Mouse (Mus musculus): ENCODE data around the gene Cryaa.
A peak's percentile ranks its signal among the peaks of the same experiment; 100 is the strongest.

Cryaa gene

GRCm38 (mm10) chr17:31637866-31638570 lies 39.6 kb upstream of the Cryaa start:
- Histone ChIP-seq H3K9me3 (ENCODE audit: low read length) (no peaks in the 10 kb centered on the region), H3K4me3 (replicated peaks; ENCODE audit: low read length) (no peak overlapping the region), H3K27me3 (ENCODE audit: insufficient read depth, low read length) (peaks cover 52% of the 10 kb centered on the region), H3K36me3 (ENCODE audit: insufficient read depth, low read length) (no peaks in the 10 kb centered on the region), H3K4me1 (replicated peaks; ENCODE audit: low read depth, low read length) (peaks cover 38% of the 10 kb centered on the region)
- TF ChIP-seq NANOG (IDR thresholded peaks at IDR 0.05; ENCODE audit: borderline replicate concordance, low read length): no peak
- TF ChIP-seq POU5F1 (IDR thresholded peaks at IDR 0.05; ENCODE audit: borderline replicate concordance, low read length): no peak
- no peak for TF ChIP-seq CTCF (conservative IDR thresholded peaks at IDR 0.05; ENCODE audit: low read length)

DNA sequence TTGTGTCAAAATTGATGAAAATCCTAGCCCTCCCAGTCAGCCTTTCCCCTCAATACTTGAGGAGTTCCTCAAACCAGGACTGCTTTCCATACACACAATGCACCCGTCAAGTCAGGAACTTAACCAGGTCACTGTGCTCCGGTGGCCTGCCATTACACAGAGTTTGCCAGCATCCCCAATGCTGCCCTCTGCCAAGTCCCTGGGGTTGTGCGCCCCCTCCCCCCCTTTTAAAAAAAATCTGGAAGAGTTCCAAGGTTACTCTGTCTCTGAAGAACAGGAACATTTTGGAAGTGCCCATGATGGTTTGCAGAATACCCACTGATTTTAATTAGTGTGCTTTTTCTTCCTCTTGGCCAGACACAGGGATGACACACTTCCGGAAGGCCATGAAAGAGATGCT lies 38.0 kb upstream of the Cryaa start:
- Histone ChIP-seq H3K9me3 (ENCODE audit: low read length) (no peaks in the 10 kb centered on the region), H3K36me3 (ENCODE audit: insufficient read depth, low read length) (no peaks in the 10 kb centered on the region), H3K4me3 (replicated peaks; ENCODE audit: low read length) (no peak overlapping the region), H3K27me3 (ENCODE audit: insufficient read depth, low read length) (peaks cover 52% of the 10 kb centered on the region), H3K4me1 (replicated peaks; ENCODE audit: low read depth, low read length) (peaks cover 43% of the 10 kb centered on the region)
- no peak for TF ChIP-seq NANOG (IDR thresholded peaks at IDR 0.05; ENCODE audit: borderline replicate concordance, low read length)
- no peak for TF ChIP-seq POU5F1 (IDR thresholded peaks at IDR 0.05; ENCODE audit: borderline replicate concordance, low read length)
- no peak for TF ChIP-seq CTCF (conservative IDR thresholded peaks at IDR 0.05; ENCODE audit: low read length)

DNA sequence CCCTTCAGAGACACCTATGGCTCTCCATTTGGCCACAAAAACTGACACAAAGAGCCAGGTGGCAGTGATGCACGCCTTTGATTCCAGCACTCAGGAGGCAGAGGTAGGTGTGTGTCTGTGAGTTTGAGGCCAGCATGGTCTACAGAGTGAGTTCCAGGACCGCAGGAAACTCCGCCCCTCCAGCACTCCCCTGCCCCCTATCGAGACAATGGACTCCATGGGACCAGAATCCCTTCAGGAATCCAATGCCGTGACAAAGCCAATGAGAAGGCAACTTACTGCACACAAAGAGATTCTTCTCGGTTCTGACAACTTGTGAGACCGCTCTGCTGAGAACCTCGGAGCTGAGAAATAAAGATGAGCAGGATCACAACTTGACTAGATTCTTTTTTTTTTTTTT lies 35.3 kb upstream of the Cryaa start:
- H3K36me3 ChIP-seq (ENCODE audit: insufficient read depth, low read length): peaks cover 13% of the 10 kb centered on the region
- no peak for TF ChIP-seq CTCF (conservative IDR thresholded peaks at IDR 0.05; ENCODE audit: low read length)
- TF ChIP-seq NANOG (IDR thresholded peaks at IDR 0.05; ENCODE audit: borderline replicate concordance, low read length): no peak
- TF ChIP-seq POU5F1 (IDR thresholded peaks at IDR 0.05; ENCODE audit: borderline replicate concordance, low read length): no peak
- H3K9me3 ChIP-seq (ENCODE audit: low read length): no peaks in the 10 kb centered on the region
- H3K4me1 ChIP-seq (replicated peaks; ENCODE audit: low read depth, low read length): peaks cover 42% of the 10 kb centered on the region
- H3K27me3 ChIP-seq (ENCODE audit: insufficient read depth, low read length): peaks cover 29% of the 10 kb centered on the region
- peak overlapping the region; percentile 57 for H3K4me3 ChIP-seq (replicated peaks; ENCODE audit: low read length)

- Histone ChIP-seq H3K27me3 (ENCODE audit: insufficient read depth, low read length) (peaks cover 23% of the 10 kb centered on the region), H3K4me1 (replicated peaks; ENCODE audit: low read depth, low read length) (peaks cover 42% of the 10 kb centered on the region), H3K36me3 (ENCODE audit: insufficient read depth, low read length) (peaks cover 19% of the 10 kb centered on the region), H3K9me3 (ENCODE audit: low read length) (no peaks in the 10 kb centered on the region), H3K4me3 (replicated peaks; ENCODE audit: low read length) (0 out of 2 replicates have a peak overlapping the region, but pooled peaks have one; percentile 23)
- TF ChIP-seq NANOG (IDR thresholded peaks at IDR 0.05; ENCODE audit: borderline replicate concordance, low read length) (no peak), POU5F1 (IDR thresholded peaks at IDR 0.05; ENCODE audit: borderline replicate concordance, low read length) (no peak), CTCF (conservative IDR thresholded peaks at IDR 0.05; ENCODE audit: low read length) (no peak)
These were observed 34.7 kb upstream of the Cryaa start for GRCm38 (mm10) chr17:31642913-31643312.

DNA sequence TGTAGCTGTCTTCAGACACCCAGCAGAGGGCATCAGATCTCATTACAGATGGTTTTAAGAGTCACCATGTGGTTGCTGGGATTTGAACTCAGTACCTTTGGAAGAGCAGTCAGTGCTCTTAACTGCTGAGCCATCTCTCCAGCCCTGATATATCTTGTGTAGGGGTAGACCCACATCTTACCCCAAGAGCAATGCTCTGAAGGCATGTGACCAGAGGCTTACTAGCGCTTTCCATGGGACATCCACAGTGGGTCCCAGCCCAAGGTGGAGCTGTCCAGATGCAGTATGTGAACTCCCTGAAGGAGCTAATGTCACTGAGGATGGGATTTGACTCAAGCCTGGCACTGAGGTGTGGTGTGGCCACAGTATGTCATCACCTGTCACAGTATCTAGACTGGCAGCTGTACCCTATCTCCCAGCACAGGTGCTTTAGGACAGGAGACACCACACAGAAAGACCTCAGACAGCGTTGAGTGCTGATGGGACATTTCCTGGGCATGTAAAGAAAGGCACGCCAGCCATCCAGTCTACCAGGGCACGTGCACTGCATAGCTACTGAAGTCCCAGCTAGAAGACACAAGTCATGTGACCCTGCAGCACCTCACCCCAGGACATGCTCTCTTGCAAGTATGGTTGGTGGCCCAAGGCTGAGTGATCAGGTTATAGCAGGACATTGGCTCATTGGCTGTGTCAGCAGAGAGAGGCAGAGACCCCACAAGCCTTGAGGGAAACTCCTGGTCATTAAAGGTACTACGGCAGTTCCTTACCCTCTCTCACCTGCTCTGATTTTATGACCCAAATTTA lies 31.2 kb upstream of the Cryaa start:
- TF ChIP-seq POU5F1 (IDR thresholded peaks at IDR 0.05; ENCODE audit: borderline replicate concordance, low read length) (no peak), NANOG (IDR thresholded peaks at IDR 0.05; ENCODE audit: borderline replicate concordance, low read length) (no peak), CTCF (conservative IDR thresholded peaks at IDR 0.05; ENCODE audit: low read length) (no peak)
- H3K36me3 ChIP-seq (ENCODE audit: insufficient read depth, low read length): peaks cover 54% of the 10 kb centered on the region
- no peaks in the 10 kb centered on the region for H3K27me3 ChIP-seq (ENCODE audit: insufficient read depth, low read length)

DNA sequence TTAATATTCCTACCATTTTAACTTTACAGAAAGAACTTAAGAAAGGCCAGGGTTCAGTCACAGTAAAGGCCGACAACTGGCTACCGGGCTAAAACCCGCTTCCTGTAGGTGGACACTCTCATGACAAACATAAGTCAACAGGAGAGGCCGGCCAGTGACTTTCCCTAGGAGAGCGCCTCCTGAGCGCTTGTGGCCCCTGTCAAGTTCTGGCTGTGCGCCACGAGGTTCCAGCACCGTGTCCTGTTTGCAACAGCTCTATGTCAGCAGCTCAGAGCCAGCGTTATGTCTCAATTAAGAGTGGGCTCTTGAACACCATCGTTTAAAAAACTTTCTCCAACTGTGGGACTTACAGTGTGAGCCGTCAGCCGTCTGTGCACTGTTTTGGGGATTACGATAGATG lies 25.5 kb upstream of the Cryaa start:
- no peaks in the 10 kb centered on the region for H3K9me3 ChIP-seq (ENCODE audit: low read length)
- TF ChIP-seq POU5F1 (IDR thresholded peaks at IDR 0.05; ENCODE audit: borderline replicate concordance, low read length): no peak
- TF ChIP-seq NANOG (IDR thresholded peaks at IDR 0.05; ENCODE audit: borderline replicate concordance, low read length): no peak
- TF ChIP-seq CTCF (conservative IDR thresholded peaks at IDR 0.05; ENCODE audit: low read length): no peak
- no peak overlapping the region for H3K4me3 ChIP-seq (replicated peaks; ENCODE audit: low read length)
- no peaks in the 10 kb centered on the region for H3K27me3 ChIP-seq (ENCODE audit: insufficient read depth, low read length)
- peaks cover 96% of the 10 kb centered on the region for H3K4me1 ChIP-seq (replicated peaks; ENCODE audit: low read depth, low read length)
- H3K36me3 ChIP-seq (ENCODE audit: insufficient read depth, low read length): peaks cover 99% of the 10 kb centered on the region

More for the DNA sequence above, 31.2 kb upstream of the Cryaa start:
- H3K9me3 ChIP-seq (ENCODE audit: low read length): no peaks in the 10 kb centered on the region
- no peak overlapping the region for H3K4me3 ChIP-seq (replicated peaks; ENCODE audit: low read length)
- H3K4me1 ChIP-seq (replicated peaks; ENCODE audit: low read depth, low read length): peaks cover 74% of the 10 kb centered on the region

DNA sequence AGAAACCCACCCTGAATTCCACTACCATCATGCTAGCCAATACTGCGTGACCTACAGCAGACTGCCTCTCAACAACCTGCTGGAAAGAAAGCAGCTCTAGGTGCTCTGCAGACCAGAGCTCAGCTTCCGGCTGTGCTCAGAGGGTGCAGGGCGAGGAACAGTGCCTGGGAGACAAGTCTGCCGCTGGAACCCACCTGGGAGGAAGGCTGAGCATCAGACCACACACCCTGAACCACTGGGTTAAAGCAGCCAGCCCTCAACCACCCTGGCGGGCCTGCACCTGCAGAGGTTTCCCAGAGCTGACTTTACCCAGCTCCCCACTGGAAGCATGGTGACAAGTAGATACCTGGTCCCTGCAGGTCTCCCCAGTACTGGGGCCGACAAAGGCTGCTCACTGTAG lies 24.3 kb upstream of the Cryaa start:
- Histone ChIP-seq H3K36me3 (ENCODE audit: insufficient read depth, low read length) (peaks cover 95% of the 10 kb centered on the region), H3K9me3 (ENCODE audit: low read length) (no peaks in the 10 kb centered on the region), H3K4me1 (replicated peaks; ENCODE audit: low read depth, low read length) (peaks cover 92% of the 10 kb centered on the region), H3K4me3 (replicated peaks; ENCODE audit: low read length) (peak overlapping the region; percentile 37; the same call in 1 of the 2 replicates), H3K27me3 (ENCODE audit: insufficient read depth, low read length) (no peaks in the 10 kb centered on the region)
- TF ChIP-seq CTCF (conservative IDR thresholded peaks at IDR 0.05; ENCODE audit: low read length) (no peak), NANOG (IDR thresholded peaks at IDR 0.05; ENCODE audit: borderline replicate concordance, low read length) (no peak), POU5F1 (IDR thresholded peaks at IDR 0.05; ENCODE audit: borderline replicate concordance, low read length) (no peak)

DNA sequence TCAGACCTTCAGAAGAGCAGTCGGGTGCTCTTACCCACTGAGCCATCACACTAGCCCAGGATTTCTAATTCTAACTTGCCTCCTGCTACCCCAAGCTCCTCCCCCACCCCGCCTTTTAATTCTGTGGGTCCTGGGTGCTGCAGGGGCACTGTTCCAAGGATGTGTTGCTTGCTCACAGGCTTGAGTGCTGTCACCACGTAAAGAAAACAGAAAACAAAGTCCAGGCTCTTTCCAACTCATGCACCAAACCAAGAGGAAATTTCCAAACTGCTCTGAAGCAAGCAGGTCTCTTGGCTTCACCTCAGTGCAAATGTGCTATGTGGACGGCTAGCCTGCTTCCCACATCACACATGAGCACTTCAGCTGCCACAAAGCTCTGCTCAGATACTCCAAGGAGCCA lies 22.2 kb upstream of the Cryaa start:
- Histone ChIP-seq H3K36me3 (ENCODE audit: insufficient read depth, low read length) (peaks cover 74% of the 10 kb centered on the region), H3K27me3 (ENCODE audit: insufficient read depth, low read length) (no peaks in the 10 kb centered on the region), H3K4me1 (replicated peaks; ENCODE audit: low read depth, low read length) (peaks cover 83% of the 10 kb centered on the region), H3K4me3 (replicated peaks; ENCODE audit: low read length) (peak overlapping the region; percentile 98), H3K9me3 (ENCODE audit: low read length) (no peaks in the 10 kb centered on the region)
- no peak for TF ChIP-seq NANOG (IDR thresholded peaks at IDR 0.05; ENCODE audit: borderline replicate concordance, low read length)
- no peak for TF ChIP-seq CTCF (conservative IDR thresholded peaks at IDR 0.05; ENCODE audit: low read length)
- no peak for TF ChIP-seq POU5F1 (IDR thresholded peaks at IDR 0.05; ENCODE audit: borderline replicate concordance, low read length)

All from E14TG2a.4 (cell line).